Mouse (Mus musculus) G1E (cell line): ENCODE data around the gene Cdca4.

Experiments used
- CTCF ChIP-seq: IDR thresholded peaks from 2 replicates; pipeline ENCODE4 v1.5.1; 2012; ENCODE audit warnings: low read depth, low read length, inconsistent platforms, mixed read lengths
- GATA1 ChIP-seq: IDR thresholded peaks from 2 replicates; pipeline ENCODE4 v1.6.1; 2012; ENCODE audit warnings: borderline replicate concordance, low read length, inconsistent platforms, mixed read lengths

GRCm38 (mm10) chr12:112830570-112830969, 1.3 kb upstream of the Cdca4 start:
- TF ChIP-seq CTCF: no peak
- TF ChIP-seq GATA1: no peak
